Mouse (Mus musculus) E14TG2a.4 (cell line): ENCODE measurements around the gene Paxip1.

ENCODE experiments used
- CTCF ChIP-seq: conservative IDR thresholded peaks from 2 replicates; pipeline ENCODE4 v1.5.1; 2014; ENCODE audit warnings: low read length
- NANOG ChIP-seq: IDR thresholded peaks from 2 replicates; pipeline ENCODE4 v1.6.1; 2014; ENCODE audit warnings: borderline replicate concordance, low read length, mixed read lengths
- POU5F1 ChIP-seq: IDR thresholded peaks from 2 replicates; pipeline ENCODE4 v1.6.1; 2014; ENCODE audit warnings: low read length, borderline replicate concordance

DNA sequence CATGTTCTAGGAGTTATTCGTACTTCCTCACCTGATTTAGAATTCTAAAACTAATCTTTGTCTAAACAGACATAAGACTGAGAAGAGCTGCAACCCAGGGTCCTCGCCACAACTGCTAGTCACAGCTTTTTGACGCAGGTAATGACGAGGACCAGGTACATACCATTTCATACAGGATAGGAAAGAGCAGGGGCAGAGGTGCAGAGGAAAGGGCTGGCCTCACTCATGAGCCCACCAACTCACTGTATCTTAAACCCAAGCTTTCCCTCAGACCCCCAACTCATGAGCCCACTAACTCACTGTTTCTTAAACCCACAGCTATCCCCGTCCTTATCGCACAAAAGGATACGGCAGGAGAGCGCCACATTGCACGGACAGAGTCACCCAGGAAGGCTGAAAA lies 8.1 kb downstream of the Paxip1 start:
- TF ChIP-seq CTCF (no peak), POU5F1 (no peak), NANOG (no peak)
